In genomic region chr3:32361221-32361620, GRCm38 (mm10) we compare ENCODE assay signal across 17 mouse cellular contexts. TPM values are rescaled to one million over a fixed set of nuclear protein-coding genes. Genes with fewer than 3 reads are reported as not detected.
DNase-seq lines count a peak whose midpoint lies in the region; ATAC-seq and TF ChIP-seq lines count a peak whose summit lies in the region.
"Had no signal": no experiment of that assay in that cellular context is flagged by ENCODE, and none has a peak within 500 bp of the region (broad histone marks: within the 10 kb centered on the region; RNA-seq: fewer than 3 reads in every experiment).

No protein-coding gene starts in this region.

- TF ChIP-seq CTCF in midbrain, postnatal 0 days (IDR thresholded peaks at IDR 0.05), result no peak

- H3K36me3 ChIP-seq in forebrain, embryonic 11.5 days (ENCODE audit: control insufficient read depth, insufficient read depth, low read length), result no peaks in the 10 kb centered on the region
- peaks cover 15% of the 10 kb centered on the region for H3K36me3 ChIP-seq in forebrain, embryonic 10.5 days (replicated peaks)
- H3K36me3 ChIP-seq in kidney, embryonic 14.5 days (ENCODE audit: control insufficient read depth, insufficient read depth, low read length), result no peaks in the 10 kb centered on the region
- no peaks in the 10 kb centered on the region for H3K36me3 ChIP-seq in midbrain, postnatal 0 days (ENCODE audit: insufficient read depth, low read length)
- peaks cover 4% of the 10 kb centered on the region; the same call in 1 of the 2 replicates for H3K36me3 ChIP-seq in midbrain, embryonic 13.5 days
- H3K36me3 ChIP-seq in intestine, embryonic 16.5 days (ENCODE audit: control insufficient read depth, insufficient read depth, low read length), result no peaks in the 10 kb centered on the region

- 0 out of 2 replicates have a peak, but pooled peaks cover 3% of the 10 kb centered on the region for H3K4me1 ChIP-seq in forebrain, embryonic 11.5 days (replicated peaks; ENCODE audit: control insufficient read depth, insufficient read depth, low read length)
- peaks cover 18% of the 10 kb centered on the region for H3K4me1 ChIP-seq in forebrain, embryonic 10.5 days
- peaks cover 12% of the 10 kb centered on the region; the same call in 1 of the 2 replicates for H3K4me1 ChIP-seq in kidney, embryonic 14.5 days (ENCODE audit: control insufficient read depth, insufficient read depth, low read length)
- H3K4me1 ChIP-seq in midbrain, postnatal 0 days (ENCODE audit: insufficient read depth, low read length), result 0 out of 2 replicates have a peak, but pooled peaks cover 4% of the 10 kb centered on the region
- peaks cover 27% of the 10 kb centered on the region for H3K4me1 ChIP-seq in midbrain, embryonic 13.5 days (replicated peaks)
- H3K4me1 ChIP-seq in intestine, embryonic 16.5 days (ENCODE audit: control insufficient read depth, insufficient read depth, low read length), result no peaks in the 10 kb centered on the region

- DNase-seq in forebrain, embryonic 11.5 days (ENCODE audit: low spot score), result peak; percentile 5
- no peak for DNase-seq in forebrain, embryonic 10.5 days (ENCODE audit: extremely low spot score, low spot score)
- DNase-seq in kidney, adult 9 months, result peak; percentile 22
- DNase-seq in midbrain, postnatal 0 days (ENCODE audit: low spot score), result peak; percentile 15
- DNase-seq: adrenal gland, postnatal 14 days; cerebellum, adult 8-10 months; forebrain, postnatal 0 days; gastrocnemius, adult 2 months; right cerebral cortex, postnatal 4 days; thymus, postnatal 36 days had no signal

- no peak overlapping the region for H3K4me2 ChIP-seq in forebrain, embryonic 11.5 days (ENCODE audit: low read depth, low read length, severe bottlenecking)
- H3K4me2 ChIP-seq in kidney, embryonic 14.5 days (replicated peaks; ENCODE audit: low read depth, low read length), result no peak overlapping the region
- H3K4me2 ChIP-seq in midbrain, postnatal 0 days (ENCODE audit: low read depth, low read length, poor library complexity, severe bottlenecking), result no peak overlapping the region
- no peak overlapping the region for H3K4me2 ChIP-seq in midbrain, embryonic 13.5 days (replicated peaks)
- no peak overlapping the region for H3K4me2 ChIP-seq in intestine, embryonic 16.5 days (ENCODE audit: low read depth, low read length)
- H3K4me2 ChIP-seq: heart, embryonic 12.5 days; liver, embryonic 11.5 days had no signal

- H3K9me3 ChIP-seq in forebrain, embryonic 11.5 days (ENCODE audit: control insufficient read depth, low read length), result no peaks in the 10 kb centered on the region
- no peaks in the 10 kb centered on the region for H3K9me3 ChIP-seq in forebrain, embryonic 10.5 days
- no peaks in the 10 kb centered on the region for H3K9me3 ChIP-seq in kidney, embryonic 14.5 days (ENCODE audit: control insufficient read depth, low read length)
- H3K9me3 ChIP-seq in midbrain, postnatal 0 days (ENCODE audit: low read length), result no peaks in the 10 kb centered on the region
- no peaks in the 10 kb centered on the region for H3K9me3 ChIP-seq in midbrain, embryonic 13.5 days
- H3K9me3 ChIP-seq in intestine, embryonic 16.5 days (ENCODE audit: control insufficient read depth, low read length), result no peaks in the 10 kb centered on the region
- H3K9me3 ChIP-seq: heart, embryonic 12.5 days had no signal

- no peaks in the 10 kb centered on the region for H3K27me3 ChIP-seq in forebrain, embryonic 11.5 days (ENCODE audit: control insufficient read depth, insufficient read depth, low read length)
- H3K27me3 ChIP-seq in forebrain, embryonic 10.5 days (ENCODE audit: poor library complexity, severe bottlenecking), result peaks cover 3% of the 10 kb centered on the region; the same call in 1 of the 2 replicates
- no peaks in the 10 kb centered on the region; the same call in 1 of the 2 replicates for H3K27me3 ChIP-seq in kidney, embryonic 14.5 days (ENCODE audit: control insufficient read depth, insufficient read depth, low read length)
- no peaks in the 10 kb centered on the region for H3K27me3 ChIP-seq in midbrain, postnatal 0 days (ENCODE audit: insufficient read depth, low read length)
- H3K27me3 ChIP-seq in midbrain, embryonic 13.5 days, result no peaks in the 10 kb centered on the region
- no peaks in the 10 kb centered on the region for H3K27me3 ChIP-seq in intestine, embryonic 16.5 days (replicated peaks; ENCODE audit: control insufficient read depth, insufficient read depth, low read length)
- H3K27me3 ChIP-seq: CH12.LX; heart, embryonic 12.5 days had no signal

- no peak overlapping the region for H3K4me3 ChIP-seq in forebrain, embryonic 11.5 days (ENCODE audit: low read depth, low read length)
- no peak overlapping the region for H3K4me3 ChIP-seq in forebrain, embryonic 10.5 days
- H3K4me3 ChIP-seq in kidney, embryonic 14.5 days (ENCODE audit: low read length), result no peak overlapping the region
- no peak overlapping the region for H3K4me3 ChIP-seq in midbrain, postnatal 0 days (ENCODE audit: low read depth, low read length)
- no peak overlapping the region for H3K4me3 ChIP-seq in midbrain, embryonic 13.5 days (replicated peaks)
- H3K4me3 ChIP-seq in intestine, embryonic 16.5 days (ENCODE audit: low read length), result no peak overlapping the region
- H3K4me3 ChIP-seq: gastrocnemius, adult 2 months; heart, embryonic 12.5 days had no signal

- H3K9ac ChIP-seq in forebrain, embryonic 11.5 days (ENCODE audit: low read length), result no peak overlapping the region
- no peak overlapping the region for H3K9ac ChIP-seq in kidney, embryonic 14.5 days (ENCODE audit: low read depth, low read length)
- H3K9ac ChIP-seq in midbrain, postnatal 0 days (replicated peaks; ENCODE audit: low read length, poor library complexity, severe bottlenecking), result no peak overlapping the region
- no peak overlapping the region for H3K9ac ChIP-seq in midbrain, embryonic 13.5 days (replicated peaks)
- no peak overlapping the region for H3K9ac ChIP-seq in intestine, embryonic 16.5 days (ENCODE audit: low read depth, low read length)
- H3K9ac ChIP-seq: forebrain, postnatal 0 days; heart, embryonic 12.5 days had no signal

- no peak for ATAC-seq in forebrain, embryonic 11.5 days (replicated peaks; ENCODE audit: low FRiP score)
- no peak for ATAC-seq in kidney, embryonic 14.5 days (ENCODE audit: low FRiP score, low TSS enrichment)
- ATAC-seq in midbrain, postnatal 0 days (ENCODE audit: low FRiP score), result no peak
- ATAC-seq in midbrain, embryonic 13.5 days, result no peak
- ATAC-seq in intestine, embryonic 16.5 days, result no peak
- ATAC-seq: activated CD4-positive, CD25-positive, alpha-beta regulatory T cell, adult 4 months; forebrain, postnatal 0 days had no signal

- H3K27ac ChIP-seq in forebrain, embryonic 11.5 days (ENCODE audit: low read depth, low read length), result no peak overlapping the region
- H3K27ac ChIP-seq in forebrain, embryonic 10.5 days, result no peak overlapping the region
- H3K27ac ChIP-seq in kidney, embryonic 14.5 days (ENCODE audit: low read depth, low read length), result no peak overlapping the region
- no peak overlapping the region for H3K27ac ChIP-seq in midbrain, postnatal 0 days (ENCODE audit: low read depth, low read length)
- H3K27ac ChIP-seq in midbrain, embryonic 13.5 days, result no peak overlapping the region
- H3K27ac ChIP-seq in intestine, embryonic 16.5 days (ENCODE audit: low read length), result no peak overlapping the region
- H3K27ac ChIP-seq: gastrocnemius, adult 2 months had no signal

- WGBS in forebrain, embryonic 11.5 days, result 63% methylated on average over 6 of the region's 6 CpGs
- 76% methylated on average over 6 of the region's 6 CpGs for WGBS in forebrain, embryonic 10.5 days
- 20% methylated on average over 6 of the region's 6 CpGs for WGBS in kidney, embryonic 14.5 days
- WGBS in midbrain, postnatal 0 days, result 35% methylated on average over 6 of the region's 6 CpGs
- WGBS in midbrain, embryonic 13.5 days, result 46% methylated on average over 6 of the region's 6 CpGs
- WGBS in intestine, embryonic 16.5 days, result 40% methylated on average over 6 of the region's 6 CpGs

RNA-seq across cellular contexts. Expression of gene Zmat3, which starts 4.6 kb away (rescaled TPM):
- polyA plus RNA-seq in forebrain, embryonic 11.5 days (2014; fragmentation: Nextera tagmentation; extraction: Ambion mirVana), result 10.8 and 11.5 TPM in 2 replicates
- polyA plus RNA-seq in forebrain, embryonic 10.5 days (2016; fragmentation: Nextera tagmentation; extraction: Ambion mirVana), result 7.5 and 8.2 TPM in 2 replicates
- 5.8 and 6.9 TPM in 2 replicates for polyA plus RNA-seq in kidney, embryonic 14.5 days (2014; fragmentation: Nextera tagmentation; extraction: Ambion mirVana)
- total RNA-seq in midbrain, postnatal 0 days (2014; rRNA removed), result 13.7 and 21.2 TPM in 2 replicates
- 5.2 and 5.5 TPM in 2 replicates for polyA plus RNA-seq in midbrain, postnatal 0 days (2015; fragmentation: Nextera tagmentation; extraction: Ambion mirVana)
- polyA plus RNA-seq in midbrain, embryonic 13.5 days (2015; fragmentation: Nextera tagmentation; extraction: Ambion mirVana), result 7.8 and 9.4 TPM in 2 replicates
- 2.9 and 3.0 TPM in 2 replicates for polyA plus RNA-seq in intestine, embryonic 16.5 days (2015; fragmentation: Nextera tagmentation; extraction: Ambion mirVana)

RNA-seq across cellular contexts. Expression of gene Pik3ca, which starts 36.2 kb away (rescaled TPM):
- polyA plus RNA-seq in forebrain, embryonic 11.5 days (2014; fragmentation: Nextera tagmentation; extraction: Ambion mirVana), result 14.2 and 16.1 TPM in 2 replicates
- 5.0 and 8.0 TPM in 2 replicates for polyA plus RNA-seq in forebrain, embryonic 10.5 days (2016; fragmentation: Nextera tagmentation; extraction: Ambion mirVana)
- polyA plus RNA-seq in kidney, embryonic 14.5 days (2014; fragmentation: Nextera tagmentation; extraction: Ambion mirVana), result 14.5 and 16.2 TPM in 2 replicates
- total RNA-seq in midbrain, postnatal 0 days (2014; rRNA removed), result 43.3 and 51.8 TPM in 2 replicates
- polyA plus RNA-seq in midbrain, postnatal 0 days (2015; fragmentation: Nextera tagmentation; extraction: Ambion mirVana), result 8.6 and 10.2 TPM in 2 replicates
- 14.6 TPM in 2 replicates for polyA plus RNA-seq in midbrain, embryonic 13.5 days (2015; fragmentation: Nextera tagmentation; extraction: Ambion mirVana)
- 4.6 and 7.1 TPM in 2 replicates for polyA plus RNA-seq in intestine, embryonic 16.5 days (2015; fragmentation: Nextera tagmentation; extraction: Ambion mirVana)
